Mouse (Mus musculus): Measurements from ENCODE around the gene Phkg1. TPM values are rescaled to one million over a fixed set of nuclear protein-coding genes. Genes with fewer than 3 reads are reported as not detected.
"Not testable (repeated sequence)": the region's sequence is repeated elsewhere in the genome, so short reads cannot be mapped to it uniquely, and the experiment has no call there.

The Phkg1 gene
- total RNA-seq (2021) = 1 to 10 TPM; 3.7 to 4.2 TPM
- long read RNA-seq, experiment 1, partial matches to known transcripts = 1 of 2 reads
- long read RNA-seq, experiment 1, other reads (novel, unspliced or antisense) = 1 of 2 reads
- long read RNA-seq, experiment 2, partial matches to known transcripts = 0 of 2 reads
- long read RNA-seq, experiment 2, other reads (novel, unspliced or antisense) = 0 of 2 reads

- DNase-seq (ENCODE audit: low spot score in 2 of 2) = no peak
These were observed at the start of gene Phkg1 for GRCm38 (mm10) chr5:129898449-129898848. Gene Phkg1 (minus strand): TSS chr5:129898549.

- DNase-seq (ENCODE audit: low spot score in 2 of 2) = no peak
These were observed 49.2 kb upstream of the Phkg1 start for GRCm38 (mm10) chr5:129947528-129948033.

GRCm38 (mm10) chr5:129943402-129943801 lies 45.1 kb upstream of the Phkg1 start:
- no peak for DNase-seq (ENCODE audit: low spot score in 2 of 2)

- DNase-seq (ENCODE audit: low spot score in 2 of 2) = peak; percentile 13 to 31
These were observed 44.0 kb upstream of the Phkg1 start for GRCm38 (mm10) chr5:129942073-129942939.

GRCm38 (mm10) chr5:129941495-129942045 lies 43.2 kb upstream of the Phkg1 start, which contains the start of gene Vkorc1l1:
Gene Vkorc1l1 (plus strand): TSS chr5:129941970.
- peak; percentile 97 for DNase-seq (ENCODE audit: low spot score in 2 of 2)

GRCm38 (mm10) chr5:129940736-129941494 lies 42.6 kb upstream of the Phkg1 start:
- DNase-seq (ENCODE audit: low spot score in 2 of 2) = no peak

- DNase-seq (ENCODE audit: low spot score in 2 of 2) = no peak
These were observed 41.9 kb upstream of the Phkg1 start for GRCm38 (mm10) chr5:129940281-129940680.

- no peak for DNase-seq (ENCODE audit: low spot score in 2 of 2)
These were observed 38.6 kb upstream of the Phkg1 start for GRCm38 (mm10) chr5:129936941-129937340.

- no peak for DNase-seq (ENCODE audit: low spot score in 2 of 2)
These were observed 31.8 kb upstream of the Phkg1 start for GRCm38 (mm10) chr5:129929924-129930855.

- DNase-seq (ENCODE audit: low spot score in 2 of 2) = no peak
These were observed 27.6 kb upstream of the Phkg1 start for GRCm38 (mm10) chr5:129925933-129926332.

- no peak for DNase-seq (ENCODE audit: low spot score in 2 of 2)
These were observed 26.6 kb upstream of the Phkg1 start for GRCm38 (mm10) chr5:129924820-129925452.

GRCm38 (mm10) chr5:129921972-129922371 lies 23.6 kb upstream of the Phkg1 start:
- DNase-seq (ENCODE audit: low spot score in 2 of 2) = no peak

- no peak for DNase-seq (ENCODE audit: low spot score in 2 of 2)
These were observed 21.0 kb upstream of the Phkg1 start for GRCm38 (mm10) chr5:129919320-129919719.

GRCm38 (mm10) chr5:129918752-129919151 lies 20.4 kb upstream of the Phkg1 start:
- no peak for DNase-seq (ENCODE audit: low spot score in 2 of 2)

- no peak for DNase-seq (ENCODE audit: low spot score in 2 of 2)
These were observed 19.8 kb upstream of the Phkg1 start for GRCm38 (mm10) chr5:129918065-129918651.

- DNase-seq (ENCODE audit: low spot score in 2 of 2) = not testable (repeated sequence)
These were observed 17.1 kb upstream of the Phkg1 start for GRCm38 (mm10) chr5:129915491-129915890.

- DNase-seq (ENCODE audit: low spot score in 2 of 2) = no peak
These were observed 15.7 kb upstream of the Phkg1 start for GRCm38 (mm10) chr5:129914024-129914423.

- no peak for DNase-seq (ENCODE audit: low spot score in 2 of 2)
These were observed 11.2 kb upstream of the Phkg1 start for GRCm38 (mm10) chr5:129909591-129909990.

GRCm38 (mm10) chr5:129909147-129909546 lies 10.8 kb upstream of the Phkg1 start:
- no peak for DNase-seq (ENCODE audit: low spot score in 2 of 2)

Measured in adrenal gland, postnatal 4 days (tissue).